Mouse (Mus musculus): ENCODE measurements around the gene Med8. TPM values are rescaled to one million over a fixed set of nuclear protein-coding genes. Genes with fewer than 3 reads are reported as not detected.

Gene Med8
- 7.6 and 7.9 TPM in 2 replicates for polyA plus RNA-seq (2012; rRNA removed)

GRCm38 (mm10) chr4:118409142-118409900 is at the start of gene Med8, which contains the start of gene Szt2:
Gene Med8 (plus strand): TSS chr4:118409337.
Gene Szt2 (minus strand): TSS chr4:118409273.

GRCm38 (mm10) chr4:118427768-118428451 is 18.8 kb downstream of the Med8 start, which contains the start of gene Elovl1:
Gene Elovl1 (plus strand): TSS chr4:118428093.

GRCm38 (mm10) chr4:118436820-118437603 is 27.9 kb downstream of the Med8 start, which contains the start of gene Cdc20:
Gene Cdc20 (minus strand): TSS chr4:118437352.

GRCm38 (mm10) chr4:118457345-118457975 is 48.3 kb downstream of the Med8 start, which contains the start of gene Mpl:
Gene Mpl (minus strand): TSS chr4:118457513.

Other genes starting within 250 kb of the Med8 start
- 8.6 and 10.9 TPM in 2 replicates for gene Kdm4a, start 229.3 kb upstream of the Med8 start, polyA plus RNA-seq (2012; rRNA removed)
- gene Ptprf, start 117.9 kb upstream of the Med8 start, polyA plus RNA-seq (2012; rRNA removed) = 55.7 and 66.2 TPM in 2 replicates
- gene Szt2, start 64 bp upstream of the Med8 start, polyA plus RNA-seq (2012; rRNA removed) = 12.3 and 16.3 TPM in 2 replicates
- gene Elovl1, start 18.8 kb downstream of the Med8 start, polyA plus RNA-seq (2012; rRNA removed) = 298 and 386 TPM in 2 replicates
- 16.8 and 16.9 TPM in 2 replicates for gene Cdc20, start 28.0 kb downstream of the Med8 start, polyA plus RNA-seq (2012; rRNA removed)
- 0.06 and 0.13 TPM in 2 replicates for gene Mpl, start 48.2 kb downstream of the Med8 start, polyA plus RNA-seq (2012; rRNA removed)
- gene Tie1, start 80.7 kb downstream of the Med8 start, polyA plus RNA-seq (2012; rRNA removed) = 11.6 and 16.0 TPM in 2 replicates
- 39.2 and 42.8 TPM in 2 replicates for gene 2610528J11Rik, start 117.7 kb downstream of the Med8 start, polyA plus RNA-seq (2012; rRNA removed)
- gene Tmem125, start 134.7 kb downstream of the Med8 start, polyA plus RNA-seq (2012; rRNA removed) = 32.9 and 43.0 TPM in 2 replicates
- 0.04 and 0.05 TPM in 2 replicates for gene Cfap57, start 211.4 kb downstream of the Med8 start, polyA plus RNA-seq (2012; rRNA removed)
- 1.3 and 1.7 TPM in 2 replicates for gene Ebna1bp2, start 211.5 kb downstream of the Med8 start, polyA plus RNA-seq (2012; rRNA removed)
- not detected in 2 replicates for gene Olfr62, start 249.6 kb downstream of the Med8 start, polyA plus RNA-seq (2012; rRNA removed)

Data from stomach, adult 2 months (tissue).